In the genomic region with DNA sequence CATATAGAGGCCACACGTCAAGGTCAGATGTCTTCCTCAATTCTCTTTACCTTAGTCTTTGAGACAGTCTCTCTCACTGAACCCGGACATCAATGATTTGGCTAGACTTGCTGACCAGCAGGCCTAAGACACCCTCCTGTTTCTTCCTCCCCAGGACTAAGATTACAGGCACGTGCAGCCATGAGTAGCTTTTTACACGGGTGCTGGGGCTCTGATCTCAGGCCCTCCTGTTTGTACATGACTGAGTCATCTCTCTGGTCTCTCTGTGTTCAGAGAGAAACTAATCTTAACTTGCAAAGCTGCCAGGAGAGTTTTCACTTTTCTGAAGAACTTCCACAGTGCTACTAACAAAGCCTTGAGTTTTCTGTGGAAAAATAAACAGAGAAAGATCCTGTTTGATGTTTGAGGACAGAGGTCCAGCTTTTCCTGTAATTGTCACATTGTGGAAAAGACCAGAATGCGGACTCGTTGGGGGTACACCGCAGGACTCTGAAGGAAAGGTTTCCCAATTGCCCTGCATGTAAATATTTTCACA, we compare ENCODE assay signal across 14 mouse cellular contexts.
DNase-seq lines count a peak whose midpoint lies in the region; ATAC-seq and TF ChIP-seq lines count a peak whose summit lies in the region.
"Had no signal": no experiment of that assay in that cellular context is flagged by ENCODE, and none has a peak within 500 bp of the region (broad histone marks: within the 10 kb centered on the region; RNA-seq: fewer than 3 reads in every experiment).

No protein-coding gene starts in this region.

- ATAC-seq in hindbrain, postnatal 0 days: no peak
- ATAC-seq in hindbrain, embryonic 14.5 days (ENCODE audit: low FRiP score): no peak
- no peak for ATAC-seq in lung, postnatal 0 days
- peak; percentile 47; the same call in 1 of the 2 replicates for ATAC-seq in stomach, embryonic 16.5 days (ENCODE audit: insufficient read depth, low FRiP score)
- ATAC-seq: Patski had no signal

- H3K36me3 ChIP-seq in hindbrain, postnatal 0 days (ENCODE audit: insufficient read depth, low read length): no peaks in the 10 kb centered on the region
- no peaks in the 10 kb centered on the region for H3K36me3 ChIP-seq in hindbrain, embryonic 14.5 days (replicated peaks; ENCODE audit: control insufficient read depth, insufficient read depth)
- H3K36me3 ChIP-seq in lung, postnatal 0 days (ENCODE audit: insufficient read depth, low read length): no peaks in the 10 kb centered on the region
- no peaks in the 10 kb centered on the region for H3K36me3 ChIP-seq in stomach, embryonic 16.5 days (ENCODE audit: control insufficient read depth, insufficient read depth, low read length)

- H3K4me2 ChIP-seq in hindbrain, postnatal 0 days (ENCODE audit: low read depth, low read length): no peak overlapping the region
- no peak overlapping the region for H3K4me2 ChIP-seq in hindbrain, embryonic 14.5 days (replicated peaks)
- no peak overlapping the region for H3K4me2 ChIP-seq in lung, postnatal 0 days (replicated peaks; ENCODE audit: low read depth, low read length)
- no peak overlapping the region for H3K4me2 ChIP-seq in stomach, embryonic 16.5 days (ENCODE audit: low read depth, low read length)

- H3K4me3 ChIP-seq in gastrocnemius, adult 2 months: no peak overlapping the region
- no peak overlapping the region for H3K4me3 ChIP-seq in hindbrain, postnatal 0 days (ENCODE audit: low read length)
- H3K4me3 ChIP-seq in hindbrain, embryonic 14.5 days (replicated peaks; ENCODE audit: low read length): no peak overlapping the region
- H3K4me3 ChIP-seq in lung, postnatal 0 days (ENCODE audit: low read depth, low read length): no peak overlapping the region
- H3K4me3 ChIP-seq in stomach, embryonic 16.5 days (replicated peaks; ENCODE audit: low read length): no peak overlapping the region

- H3K9me3 ChIP-seq in hindbrain, postnatal 0 days (ENCODE audit: low read length): no peaks in the 10 kb centered on the region
- no peaks in the 10 kb centered on the region for H3K9me3 ChIP-seq in hindbrain, embryonic 14.5 days (ENCODE audit: control insufficient read depth, low read length)
- no peaks in the 10 kb centered on the region for H3K9me3 ChIP-seq in lung, postnatal 0 days (ENCODE audit: low read length)
- H3K9me3 ChIP-seq in stomach, embryonic 16.5 days (replicated peaks; ENCODE audit: control insufficient read depth, low read length): no peaks in the 10 kb centered on the region

- no peaks in the 10 kb centered on the region for H3K27me3 ChIP-seq in hindbrain, postnatal 0 days (ENCODE audit: insufficient read depth, low read length)
- H3K27me3 ChIP-seq in hindbrain, embryonic 14.5 days (ENCODE audit: control insufficient read depth, insufficient read depth, low read length): no peaks in the 10 kb centered on the region
- 0 out of 2 replicates have a peak, but pooled peaks cover 4% of the 10 kb centered on the region for H3K27me3 ChIP-seq in lung, postnatal 0 days (replicated peaks; ENCODE audit: insufficient read depth, low read length)
- no peaks in the 10 kb centered on the region for H3K27me3 ChIP-seq in stomach, embryonic 16.5 days (ENCODE audit: control insufficient read depth, insufficient read depth, low read length)
- H3K27me3 ChIP-seq: Patski had no signal

- peak overlapping the region; percentile 41; the same call in 1 of the 2 replicates for H3K27ac ChIP-seq in gastrocnemius, adult 2 months
- H3K27ac ChIP-seq in hindbrain, postnatal 0 days: 0 out of 2 replicates have a peak overlapping the region, but pooled peaks have one; percentile 23
- H3K27ac ChIP-seq in hindbrain, embryonic 14.5 days: no peak overlapping the region; the same call in 1 of the 2 replicates
- no peak overlapping the region for H3K27ac ChIP-seq in lung, postnatal 0 days (ENCODE audit: low read length)
- peak overlapping the region; percentile 82 for H3K27ac ChIP-seq in stomach, embryonic 16.5 days (ENCODE audit: low read length)
- H3K27ac ChIP-seq: liver, embryonic 14.5 days had no signal

- intact Hi-C loops in gastrocnemius, adult 2 months (cut with DNase I): no loop called here

- no peak for DNase-seq in gastrocnemius, adult 2 months
- DNase-seq in gastrocnemius, postnatal 10 days: no peak
- DNase-seq in hindbrain, postnatal 0 days (ENCODE audit: low spot score): no peak
- DNase-seq in hindbrain, embryonic 14.5 days (ENCODE audit: low spot score): no peak
- peak; percentile 31 for DNase-seq in lung, postnatal 0 days (ENCODE audit: low spot score)
- no peak for DNase-seq in lung, postnatal 36 days
- DNase-seq in cerebellum, postnatal 14 days: no peak
- DNase-seq: cerebellum, adult 2 months; embryo, embryonic 11 days; kidney, adult 8-10 months; spleen, adult 18-20 months had no signal

- H3K4me1 ChIP-seq in hindbrain, postnatal 0 days (ENCODE audit: insufficient read depth, low read length): peaks cover 2% of the 10 kb centered on the region
- H3K4me1 ChIP-seq in hindbrain, embryonic 14.5 days (replicated peaks; ENCODE audit: control insufficient read depth, insufficient read depth, low read length): no peaks in the 10 kb centered on the region
- peaks cover 9% of the 10 kb centered on the region; the same call in 1 of the 2 replicates for H3K4me1 ChIP-seq in lung, postnatal 0 days (ENCODE audit: insufficient read depth, low read depth, low read length)
- peaks cover 29% of the 10 kb centered on the region for H3K4me1 ChIP-seq in stomach, embryonic 16.5 days (ENCODE audit: control insufficient read depth, insufficient read depth, low read length)

- no peak overlapping the region for H3K9ac ChIP-seq in hindbrain, postnatal 0 days (replicated peaks; ENCODE audit: low read length)
- no peak overlapping the region for H3K9ac ChIP-seq in hindbrain, embryonic 14.5 days
- H3K9ac ChIP-seq in lung, postnatal 0 days (replicated peaks; ENCODE audit: low read depth): no peak overlapping the region
- H3K9ac ChIP-seq in stomach, embryonic 16.5 days (ENCODE audit: low read length): no peak overlapping the region
- H3K9ac ChIP-seq: liver, embryonic 14.5 days had no signal

- 85% methylated on average over 7 of the region's 7 CpGs for WGBS in hindbrain, postnatal 0 days
- WGBS in hindbrain, embryonic 14.5 days: 88% methylated on average over 7 of the region's 7 CpGs
- 40% methylated on average over 7 of the region's 7 CpGs for WGBS in lung, postnatal 0 days
- 51% methylated on average over 7 of the region's 7 CpGs for WGBS in stomach, embryonic 16.5 days

- TF ChIP-seq EP300 in lung, postnatal 0 days (IDR thresholded peaks at IDR 0.05): no peak

- no peak for TF ChIP-seq CTCF in gastrocnemius, adult 2 months (IDR thresholded peaks at IDR 0.05)
- TF ChIP-seq CTCF in hindbrain, postnatal 0 days (IDR thresholded peaks at IDR 0.05; ENCODE audit: low read depth): no peak
- no peak for TF ChIP-seq CTCF in lung, postnatal 0 days (IDR thresholded peaks at IDR 0.05)

Comparison
In these comparisons a context has a peak if more than half of its experiments do, and no peak if none do; other contexts are left out.
1. H3K27ac ChIP-seq: peak in gastrocnemius, adult 2 months (single experiment), hindbrain, postnatal 0 days (single experiment) and stomach, embryonic 16.5 days (single experiment); none in hindbrain, embryonic 14.5 days (single experiment) and lung, postnatal 0 days (single experiment).